Mouse (Mus musculus) kidney, embryonic 15.5 days (tissue): Measurements from ENCODE around the gene Foxp4. TPM values are rescaled to one million over a fixed set of nuclear protein-coding genes. Genes with fewer than 3 reads are reported as not detected.
"Not testable (repeated sequence)": the region's sequence is repeated elsewhere in the genome, so short reads cannot be mapped to it uniquely, and the experiment has no call there.

Experiments used
- ATAC-seq: fragments of 200-750 bp; cut with Nextera tagmentation; replicated peaks from 2 replicates; pipeline ENCODE4 v1.8.0; 2017; ENCODE audit warnings: moderate TSS enrichment; ENCODE audit not compliant: low FRiP score
- H3K27ac ChIP-seq: fragments of 300-500 bp; sonication (generic); 2 replicates; pipeline ENCODE4 v1.5.1; 2015; ENCODE audit warnings: mild to moderate bottlenecking, inconsistent platforms
- H3K27me3 ChIP-seq: fragments of 300-500 bp; sonication (generic); 2 replicates; pipeline ENCODE4 v1.6.1; 2015; ENCODE audit warnings: inconsistent platforms
- H3K36me3 ChIP-seq: fragments of 300-500 bp; sonication (generic); 2 replicates; pipeline ENCODE4 v1.6.1; 2015; ENCODE audit warnings: inconsistent platforms
- H3K4me1 ChIP-seq: fragments of 300-500 bp; sonication (generic); 2 replicates; pipeline ENCODE4 v1.6.1; 2015; ENCODE audit warnings: inconsistent platforms
- H3K4me2 ChIP-seq: fragments of 300-500 bp; sonication (generic); 2 replicates; pipeline ENCODE4 v1.6.1; 2015; ENCODE audit warnings: moderate library complexity, mild to moderate bottlenecking, inconsistent platforms
- H3K4me3 ChIP-seq: fragments of 300-500 bp; sonication (generic); replicated peaks from 2 replicates; pipeline ENCODE4 v1.5.1; 2015; ENCODE audit warnings: mild to moderate bottlenecking, inconsistent platforms
- H3K9ac ChIP-seq: fragments of 300-500 bp; sonication (generic); 2 replicates; pipeline ENCODE4 v1.6.1; 2015; ENCODE audit warnings: mild to moderate bottlenecking, inconsistent platforms
- H3K9me3 ChIP-seq: fragments of 300-500 bp; sonication (generic); replicated peaks from 2 replicates; pipeline ENCODE4 v1.6.1; 2016; ENCODE audit warnings: inconsistent platforms
- WGBS: fragments of 180-500 bp; shearing (Covaris S2); methylation state at CpG from one replicate; pipeline ENCODE4 v1.1.7; 2015; ENCODE audit warnings: mixed read lengths; 5-methylcytosine and 5-hydroxymethylcytosine counted together
- polyA plus RNA-seq: library from polyadenylated mRNA; unstranded; fragments of >200 nt; fragmentation: Nextera tagmentation; extraction: Ambion mirVana; gene quantifications from 2 replicates; pipeline ENCODE4 v1.2.1, GENCODE M21; 2015

The Foxp4 gene
- polyA plus RNA-seq, 1 experiment from 2014 or later, result 13.7 TPM

DNA sequence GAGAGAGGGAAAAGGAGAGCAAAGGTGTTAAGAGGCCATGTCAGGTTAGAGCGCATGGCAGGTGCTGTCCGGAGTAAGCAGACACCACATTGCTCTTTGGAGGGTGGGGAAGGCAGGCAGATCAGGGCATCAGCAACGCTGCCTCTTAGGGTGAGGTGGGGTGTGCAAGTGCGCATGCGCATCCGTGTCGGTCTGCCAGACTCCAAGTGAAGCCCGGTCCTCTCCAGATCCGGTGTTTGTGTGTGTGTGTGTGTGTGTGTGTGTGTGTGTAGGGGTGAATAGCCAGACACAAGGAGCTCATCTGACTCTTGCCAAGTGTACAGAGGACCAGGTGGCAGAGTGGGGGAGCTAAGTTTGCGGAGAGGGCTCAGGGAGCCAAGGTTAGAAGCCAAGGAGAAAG lies 58.4 kb downstream of the Foxp4 start:
- WGBS, result 63% methylated on average over 10 of the region's 10 CpGs
- Histone ChIP-seq H3K9me3 (no peaks in the 10 kb centered on the region), H3K4me3 (no peak overlapping the region), H3K4me2 (no peak overlapping the region), H3K9ac (no peak overlapping the region), H3K36me3 (peaks cover 36% of the 10 kb centered on the region), H3K4me1 (peaks cover 23% of the 10 kb centered on the region), H3K27me3 (peaks cover 10% of the 10 kb centered on the region), H3K27ac (no peak overlapping the region)
- ATAC-seq, result no peak

DNA sequence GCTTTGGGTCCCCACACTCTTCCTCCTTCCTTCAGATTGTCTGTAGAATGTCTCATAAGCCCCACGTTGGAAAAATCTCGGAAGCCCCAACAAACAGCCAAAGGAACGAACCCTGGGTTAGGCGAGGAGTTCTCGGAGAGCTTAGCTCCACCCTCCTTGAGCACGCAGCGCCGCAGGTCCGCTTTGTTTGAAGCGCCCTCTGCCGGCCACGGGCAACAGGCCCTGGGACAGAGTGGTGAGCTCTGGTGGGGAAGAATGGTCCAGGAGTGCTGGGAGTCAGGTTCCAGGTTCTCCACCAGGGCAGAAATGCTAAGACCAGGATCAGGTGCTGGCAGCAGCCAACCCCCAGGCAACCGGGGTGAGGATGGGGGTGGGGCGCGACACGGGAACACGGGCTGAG lies 59.9 kb downstream of the Foxp4 start:
- H3K9ac ChIP-seq, result peak overlapping the region; percentile 23; the same call in 1 of the 2 replicates

DNA sequence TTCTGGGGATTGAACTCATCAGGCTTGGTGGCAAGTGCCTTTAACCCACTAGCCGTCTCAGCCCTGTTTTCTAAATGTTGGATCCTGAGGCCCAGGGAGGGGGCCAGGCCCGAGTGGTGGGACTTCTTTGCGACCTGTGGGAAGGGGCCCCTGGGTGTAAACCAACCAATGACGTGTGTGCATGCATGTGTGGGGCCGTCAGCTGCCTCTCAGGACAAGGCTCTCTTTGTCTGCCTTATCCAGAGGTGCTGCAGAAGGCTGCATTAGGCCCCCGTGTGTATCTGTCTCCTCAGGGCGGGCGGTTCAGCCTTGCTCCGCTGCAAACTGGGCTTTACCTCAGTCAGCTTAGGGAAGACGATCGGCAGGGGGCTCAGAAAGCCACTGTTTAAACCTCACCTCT lies 61.0 kb downstream of the Foxp4 start:
- no peak for ATAC-seq
- Histone ChIP-seq H3K36me3 (peaks cover 14% of the 10 kb centered on the region), H3K9ac (no peak overlapping the region), H3K4me3 (no peak overlapping the region), H3K27me3 (peaks cover 14% of the 10 kb centered on the region), H3K4me2 (no peak overlapping the region), H3K4me1 (peaks cover 21% of the 10 kb centered on the region), H3K9me3 (no peaks in the 10 kb centered on the region), H3K27ac (no peak overlapping the region)
- WGBS, result 22% methylated on average over 11 of the region's 11 CpGs

More for the DNA sequence above, 59.9 kb downstream of the Foxp4 start:
- H3K4me3 ChIP-seq, result 0 out of 2 replicates have a peak overlapping the region, but pooled peaks have one; percentile 16
- WGBS, result 2% methylated on average over 17 of the region's 17 CpGs
- peak overlapping the region; percentile 56 for H3K4me2 ChIP-seq
- H3K9me3 ChIP-seq, result no peaks in the 10 kb centered on the region
- ATAC-seq, result peak; percentile 79; the same call in 1 of the 2 replicates
- peaks cover 21% of the 10 kb centered on the region for H3K36me3 ChIP-seq
- H3K27ac ChIP-seq, result no peak overlapping the region
- H3K27me3 ChIP-seq, result peaks cover 14% of the 10 kb centered on the region
- H3K4me1 ChIP-seq, result peaks cover 23% of the 10 kb centered on the region

DNA sequence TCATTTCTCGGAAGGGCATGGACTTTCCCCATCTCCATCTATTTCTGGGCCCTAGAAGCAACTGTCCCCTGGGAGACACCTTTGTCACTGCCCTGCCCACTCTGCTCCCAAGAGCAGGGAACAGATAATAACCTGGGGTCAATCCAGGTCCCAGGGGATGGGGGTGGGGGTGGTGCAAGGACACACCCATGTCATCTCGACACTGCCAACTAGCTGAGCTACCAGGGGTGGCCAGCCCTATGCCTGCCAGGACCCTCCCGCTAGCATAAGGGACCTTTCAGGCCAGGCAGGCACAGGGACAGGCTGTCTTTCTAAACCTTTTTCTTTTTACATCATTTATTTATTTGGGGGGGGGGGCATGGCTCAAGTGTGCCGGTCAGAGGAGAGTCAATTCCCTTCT lies 61.4 kb downstream of the Foxp4 start:
- H3K4me1 ChIP-seq, result peaks cover 17% of the 10 kb centered on the region
- no peak overlapping the region for H3K9ac ChIP-seq
- H3K4me3 ChIP-seq, result no peak overlapping the region
- ATAC-seq, result no peak
- WGBS, result 56% methylated on average over 4 of the region's 4 CpGs
- H3K4me2 ChIP-seq, result no peak overlapping the region
- H3K36me3 ChIP-seq, result peaks cover 12% of the 10 kb centered on the region; the same call in 1 of the 2 replicates
- peaks cover 14% of the 10 kb centered on the region for H3K27me3 ChIP-seq
- H3K27ac ChIP-seq, result no peak overlapping the region
- no peaks in the 10 kb centered on the region for H3K9me3 ChIP-seq

DNA sequence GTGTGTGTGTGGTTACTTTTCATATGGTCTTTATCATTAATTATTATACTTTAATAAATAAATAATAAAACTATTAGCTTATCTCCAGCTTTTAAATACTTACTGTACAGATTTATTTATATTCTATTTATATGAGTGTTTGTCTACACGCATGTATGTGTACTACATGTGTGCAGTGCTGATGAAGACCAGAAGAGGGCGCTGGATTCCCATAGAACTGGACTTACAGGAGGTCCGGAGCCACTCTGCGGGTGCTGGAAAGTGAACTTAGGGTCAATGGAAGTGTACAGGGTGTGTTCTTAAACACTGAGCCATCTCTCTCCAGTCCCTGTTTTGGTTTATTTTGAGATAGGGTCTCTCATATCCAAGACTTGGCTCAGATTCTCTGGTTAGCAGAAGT lies 68.9 kb downstream of the Foxp4 start:
- Histone ChIP-seq H3K27ac (no peak overlapping the region), H3K4me1 (peaks cover 9% of the 10 kb centered on the region), H3K36me3 (no peaks in the 10 kb centered on the region), H3K4me2 (no peak overlapping the region), H3K27me3 (peaks cover 8% of the 10 kb centered on the region; the same call in 1 of the 2 replicates), H3K4me3 (no peak overlapping the region), H3K9me3 (no peaks in the 10 kb centered on the region), H3K9ac (no peak overlapping the region)
- ATAC-seq, result no peak
- 80% methylated on average over 4 of the region's 4 CpGs for WGBS

DNA sequence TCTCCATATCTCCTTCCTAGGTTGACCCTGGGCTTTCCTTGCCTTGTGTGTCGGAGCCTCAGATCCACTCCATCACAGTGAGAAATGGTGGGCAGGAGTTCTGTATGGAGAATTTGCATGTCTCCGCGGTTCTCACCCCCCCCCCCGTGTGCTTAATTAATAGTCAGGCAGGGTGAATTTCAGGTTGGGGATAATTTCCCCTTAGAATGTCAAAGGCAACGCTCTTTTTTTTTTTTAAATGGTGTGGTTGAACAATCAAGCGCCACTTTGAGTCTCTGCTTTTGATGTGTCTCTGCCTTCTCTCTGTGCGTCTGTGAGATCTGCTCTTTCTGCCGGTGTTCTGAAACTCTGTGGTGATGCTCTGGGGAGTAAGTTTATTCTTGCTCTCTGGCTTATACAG lies 69.5 kb downstream of the Foxp4 start:
- no peak overlapping the region for H3K9ac ChIP-seq
- H3K27me3 ChIP-seq, result peaks cover 5% of the 10 kb centered on the region; the same call in 1 of the 2 replicates
- no peaks in the 10 kb centered on the region for H3K36me3 ChIP-seq
- no peak overlapping the region for H3K27ac ChIP-seq
- 89% methylated on average over 8 of the region's 8 CpGs for WGBS
- H3K9me3 ChIP-seq, result no peaks in the 10 kb centered on the region
- ATAC-seq, result no peak
- no peak overlapping the region for H3K4me2 ChIP-seq
- H3K4me3 ChIP-seq, result no peak overlapping the region
- peaks cover 9% of the 10 kb centered on the region for H3K4me1 ChIP-seq

DNA sequence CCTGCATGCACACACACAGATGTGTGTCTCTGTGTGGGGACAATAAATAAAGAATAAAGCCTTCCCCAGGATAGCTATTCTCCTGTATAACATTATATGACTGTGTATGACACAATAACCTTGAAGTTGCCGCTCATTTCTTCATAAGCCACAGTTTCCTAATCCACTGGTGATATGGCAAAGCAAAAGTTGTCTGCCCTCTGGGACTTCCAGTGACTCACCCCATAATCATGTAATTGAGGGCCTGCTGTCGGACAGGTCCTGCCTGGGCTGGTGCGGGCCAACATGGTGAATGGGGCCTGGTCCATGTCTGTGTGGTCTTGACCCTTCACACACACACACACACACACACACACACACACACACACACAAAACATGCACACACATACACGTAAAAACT lies 70.7 kb downstream of the Foxp4 start:
- Histone ChIP-seq H3K27me3 (peaks cover 5% of the 10 kb centered on the region; the same call in 1 of the 2 replicates), H3K9me3 (no peaks in the 10 kb centered on the region), H3K36me3 (no peaks in the 10 kb centered on the region), H3K9ac (no peak overlapping the region), H3K4me3 (no peak overlapping the region), H3K4me1 (peaks cover 9% of the 10 kb centered on the region), H3K27ac (no peak overlapping the region), H3K4me2 (no peak overlapping the region)
- no peak for ATAC-seq
- 83% methylated on average over 4 of the region's 4 CpGs for WGBS

DNA sequence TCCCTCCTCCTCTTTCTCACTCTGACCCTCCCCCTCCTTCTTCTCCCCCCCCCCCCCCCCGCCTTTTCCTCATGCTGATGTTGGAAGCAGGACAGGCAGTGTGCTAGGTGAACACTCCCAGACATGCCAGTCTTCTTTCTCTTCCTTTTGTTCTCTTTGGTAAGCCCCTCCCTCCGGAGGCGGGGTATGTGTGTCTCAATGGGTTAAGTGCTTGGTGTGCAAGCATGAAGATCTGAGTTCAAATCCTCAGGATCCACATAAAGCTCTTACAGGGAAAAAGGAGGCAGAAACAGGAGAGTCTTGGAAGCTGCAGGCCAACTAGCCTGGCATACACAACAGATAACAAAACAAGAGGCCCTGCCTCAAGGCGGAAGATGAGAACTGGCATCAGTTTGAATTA lies 71.1 kb downstream of the Foxp4 start:
- H3K4me1 ChIP-seq, result peaks cover 9% of the 10 kb centered on the region
- H3K4me2 ChIP-seq, result no peak overlapping the region
- H3K9me3 ChIP-seq, result no peaks in the 10 kb centered on the region
- H3K27me3 ChIP-seq, result peaks cover 5% of the 10 kb centered on the region; the same call in 1 of the 2 replicates
- no peak overlapping the region for H3K9ac ChIP-seq
- no peak for ATAC-seq
- H3K27ac ChIP-seq, result no peak overlapping the region
- no peaks in the 10 kb centered on the region for H3K36me3 ChIP-seq
- WGBS, result 96% methylated on average over 3 of the region's 4 CpGs
- no peak overlapping the region for H3K4me3 ChIP-seq

DNA sequence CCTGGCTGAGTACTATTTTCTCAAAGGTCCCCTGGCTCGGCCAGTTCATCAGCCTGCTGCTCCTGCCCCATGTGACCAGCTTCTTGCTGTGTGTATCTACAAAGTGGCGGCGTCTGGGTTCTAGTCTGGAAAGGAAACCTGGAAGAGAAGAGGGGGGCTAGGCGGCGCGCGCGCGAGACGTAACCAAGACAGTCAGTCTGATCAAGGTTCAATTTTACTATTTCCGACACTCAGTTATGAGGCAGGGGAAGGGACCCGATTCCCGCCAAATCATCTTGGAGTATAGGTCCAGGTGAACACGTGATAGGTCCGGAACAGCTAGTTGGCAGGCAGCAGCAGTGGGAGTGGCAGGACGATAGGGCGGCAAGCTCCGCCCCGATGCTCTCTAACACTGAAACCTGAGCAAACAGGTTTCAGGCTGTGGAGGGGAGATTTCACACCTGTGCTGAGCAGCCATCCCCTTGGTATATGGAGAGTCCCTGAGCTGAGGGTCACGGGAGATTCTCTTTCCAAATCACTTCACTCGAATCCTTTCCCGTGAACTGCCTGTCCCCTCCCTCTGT lies 72.6 kb downstream of the Foxp4 start:
- H3K4me1 ChIP-seq, H3K27me3 ChIP-seq, H3K9me3 ChIP-seq, H3K27ac ChIP-seq, H3K36me3 ChIP-seq: not testable (repeated sequence)
- Histone ChIP-seq H3K9ac (0 out of 2 replicates have a peak overlapping the region, but pooled peaks have one; percentile 15), H3K4me2 (peak overlapping the region; percentile 62), H3K4me3 (peak overlapping the region; percentile 29)
- ATAC-seq, result peak; percentile 78; the same call in 1 of the 2 replicates
- WGBS, result 13% methylated on average over 22 of the region's 22 CpGs

DNA sequence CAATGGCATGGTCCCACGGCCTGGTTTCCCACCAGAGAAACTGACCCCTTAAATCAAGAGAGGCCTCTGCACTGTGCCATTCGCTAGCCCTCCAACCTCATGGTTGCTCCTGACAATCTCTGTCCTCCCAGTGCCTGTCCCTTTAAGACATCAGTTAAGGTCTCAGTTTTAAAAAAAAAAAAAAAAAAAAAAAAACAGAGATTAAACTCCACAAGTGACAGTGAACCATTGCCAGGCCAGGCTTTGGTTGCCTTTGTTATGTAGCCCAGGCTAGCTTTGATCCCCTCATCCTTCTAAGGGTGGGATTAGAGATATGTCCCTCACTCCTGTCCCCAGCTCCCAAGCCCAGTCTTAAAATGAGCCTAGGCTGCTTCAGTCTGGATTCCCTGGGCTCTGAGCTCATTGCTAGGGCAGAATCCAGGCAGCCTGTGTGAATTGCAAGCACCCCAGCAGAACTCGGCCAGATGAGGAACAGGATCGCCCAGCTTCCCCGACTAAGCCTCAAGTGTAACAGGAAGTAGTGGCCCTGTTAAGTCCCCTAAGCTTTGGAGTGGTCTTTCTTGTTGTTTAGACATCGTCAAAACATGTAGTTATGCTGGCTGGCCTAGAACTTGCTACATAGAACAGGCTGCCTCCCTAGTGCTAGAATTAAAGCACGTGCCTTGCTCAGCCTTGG lies 73.7 kb downstream of the Foxp4 start:
- no peaks in the 10 kb centered on the region for H3K36me3 ChIP-seq
- H3K4me3 ChIP-seq, result no peak overlapping the region
- no peak for ATAC-seq
- 78% methylated on average over 7 of the region's 7 CpGs for WGBS
- H3K9ac ChIP-seq, result no peak overlapping the region
- no peaks in the 10 kb centered on the region for H3K9me3 ChIP-seq
- H3K4me2 ChIP-seq, result no peak overlapping the region
- peaks cover 5% of the 10 kb centered on the region; the same call in 1 of the 2 replicates for H3K27me3 ChIP-seq
- no peak overlapping the region for H3K27ac ChIP-seq
- peaks cover 9% of the 10 kb centered on the region for H3K4me1 ChIP-seq

DNA sequence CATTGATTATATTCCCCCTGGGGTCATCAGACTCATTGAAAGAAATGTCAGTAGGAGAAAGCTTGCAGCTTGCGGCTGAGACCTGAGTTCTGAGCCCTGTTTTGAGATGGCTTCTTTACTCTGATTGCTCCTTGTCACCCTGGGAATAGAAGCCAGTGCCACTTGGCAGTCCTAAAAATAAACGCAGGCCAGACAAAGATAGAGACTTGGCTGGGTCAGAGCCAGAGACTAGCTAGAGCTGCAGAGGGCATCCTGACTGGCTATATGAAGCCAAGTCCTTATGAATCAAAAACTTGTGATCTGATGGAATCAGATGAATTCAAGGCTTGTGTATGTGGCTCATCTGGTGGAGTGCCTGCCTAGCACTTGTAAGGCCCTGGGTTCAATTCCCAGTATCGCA lies 74.4 kb downstream of the Foxp4 start:
- Histone ChIP-seq H3K27me3 (peaks cover 5% of the 10 kb centered on the region; the same call in 1 of the 2 replicates), H3K4me2 (no peak overlapping the region), H3K27ac (no peak overlapping the region), H3K4me1 (peaks cover 9% of the 10 kb centered on the region), H3K9me3 (no peaks in the 10 kb centered on the region), H3K4me3 (no peak overlapping the region), H3K36me3 (no peaks in the 10 kb centered on the region), H3K9ac (no peak overlapping the region)
- ATAC-seq, result no peak
- 78% methylated on average over 3 of the region's 3 CpGs for WGBS

DNA sequence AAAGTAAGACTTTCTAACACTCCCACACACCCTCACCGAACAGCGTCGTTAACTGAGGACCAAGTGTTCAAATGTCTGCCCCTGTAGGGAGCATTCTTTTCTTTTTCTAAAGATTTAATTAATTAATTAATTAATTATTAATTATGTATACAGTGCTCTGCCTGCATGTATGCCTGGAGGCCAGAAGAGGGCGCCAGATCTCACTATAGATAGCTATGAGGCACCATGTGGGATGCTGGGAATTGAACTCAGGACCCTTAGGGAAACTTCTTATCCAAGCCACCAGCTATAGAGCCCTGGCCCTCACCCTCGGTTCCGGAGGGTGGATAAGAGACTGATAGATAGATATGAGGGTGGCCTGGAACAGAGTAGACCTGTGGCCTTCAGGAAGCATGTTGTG lies 76.5 kb downstream of the Foxp4 start:
- Histone ChIP-seq H3K27me3 (peaks cover 5% of the 10 kb centered on the region; the same call in 1 of the 2 replicates), H3K27ac (no peak overlapping the region), H3K9me3 (no peaks in the 10 kb centered on the region), H3K4me3 (no peak overlapping the region), H3K4me1 (peaks cover 9% of the 10 kb centered on the region), H3K36me3 (no peaks in the 10 kb centered on the region), H3K4me2 (no peak overlapping the region), H3K9ac (no peak overlapping the region)
- no peak for ATAC-seq
- 61% methylated on average over 6 of the region's 6 CpGs for WGBS
